ENCODE assay signal across 9 mouse cellular contexts in the genomic region with DNA sequence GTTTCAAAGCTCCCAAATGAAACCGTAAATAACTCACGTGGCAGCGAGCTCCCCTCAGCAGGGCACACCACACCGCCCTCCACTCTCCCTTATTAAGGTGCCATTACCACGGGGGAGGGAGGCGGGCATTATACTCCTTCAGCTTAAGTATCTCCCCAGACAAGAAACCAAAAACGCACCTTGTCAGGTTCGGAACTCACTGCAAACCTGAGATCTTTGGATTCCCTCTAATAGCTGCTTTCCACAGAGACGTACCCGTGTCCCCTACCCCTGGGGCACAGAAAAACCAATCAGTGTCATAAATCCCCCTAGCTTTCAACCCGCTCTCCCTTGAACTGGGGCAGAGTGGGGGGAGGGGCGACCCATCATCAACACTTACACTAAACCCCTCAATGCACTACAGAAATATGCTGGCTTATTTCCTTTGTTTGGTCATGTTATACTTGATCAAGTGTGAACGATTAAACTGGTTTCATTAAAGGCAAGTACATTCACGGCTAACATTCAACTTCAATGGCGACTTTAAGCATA. TPM values are rescaled to one million over a fixed set of nuclear protein-coding genes. Genes with fewer than 3 reads are reported as not detected.
DNase-seq lines count a peak whose midpoint lies in the region; ATAC-seq and TF ChIP-seq lines count a peak whose summit lies in the region.
"Had no signal": no experiment of that assay in that cellular context is flagged by ENCODE, and none has a peak within 500 bp of the region (broad histone marks: within the 10 kb centered on the region; RNA-seq: fewer than 3 reads in every experiment).

No protein-coding gene starts in this region.

- peak; percentile 43 for DNase-seq in kidney, postnatal 0 days (ENCODE audit: low spot score)
- no peak for DNase-seq in kidney, adult 9 months
- DNase-seq in spleen, postnatal 36 days (ENCODE audit: low spot score in 2 of 2) = no peak
- DNase-seq in adipocyte (ENCODE audit: low spot score) = no peak
- no peak for DNase-seq in adrenal gland, adult 18-20 months (ENCODE audit: low spot score in 2 of 2)

- peaks cover 30% of the 10 kb centered on the region for H3K4me1 ChIP-seq in kidney, postnatal 0 days (replicated peaks; ENCODE audit: insufficient read depth, low read length)
- H3K4me1 ChIP-seq in embryonic fibroblast, embryonic 13.5 days (ENCODE audit: control insufficient read depth, insufficient read depth, low read length) = peaks cover 5% of the 10 kb centered on the region
- H3K4me1 ChIP-seq in limb, embryonic 13.5 days = peaks cover 64% of the 10 kb centered on the region
- peaks cover 41% of the 10 kb centered on the region for H3K4me1 ChIP-seq in stomach, embryonic 14.5 days (ENCODE audit: control insufficient read depth, insufficient read depth, low read length)

- no peaks in the 10 kb centered on the region for H3K9me3 ChIP-seq in kidney, postnatal 0 days (replicated peaks; ENCODE audit: low read length)
- H3K9me3 ChIP-seq in limb, embryonic 13.5 days = no peaks in the 10 kb centered on the region
- no peaks in the 10 kb centered on the region for H3K9me3 ChIP-seq in stomach, embryonic 14.5 days (ENCODE audit: control insufficient read depth, low read depth, low read length)

- peak overlapping the region; percentile 81 for H3K4me2 ChIP-seq in kidney, postnatal 0 days (ENCODE audit: low read length)
- H3K4me2 ChIP-seq in limb, embryonic 13.5 days (replicated peaks) = peak overlapping the region; percentile 94
- H3K4me2 ChIP-seq in stomach, embryonic 14.5 days (replicated peaks; ENCODE audit: low read depth, low read length) = peak overlapping the region; percentile 55

- peak overlapping the region; percentile 47; the same call in 1 of the 2 replicates for H3K27ac ChIP-seq in kidney, postnatal 0 days
- no peak overlapping the region for H3K27ac ChIP-seq in embryonic fibroblast, embryonic 13.5 days (ENCODE audit: insufficient read depth, low read length)
- H3K27ac ChIP-seq in limb, embryonic 13.5 days = no peak overlapping the region
- peak overlapping the region; percentile 28; the same call in 1 of the 2 replicates for H3K27ac ChIP-seq in stomach, embryonic 14.5 days (ENCODE audit: low read length)

- peak overlapping the region; percentile 28; the same call in 1 of the 2 replicates for H3K9ac ChIP-seq in kidney, postnatal 0 days (ENCODE audit: low read depth, low read length)
- H3K9ac ChIP-seq in limb, embryonic 13.5 days = no peak overlapping the region
- no peak overlapping the region for H3K9ac ChIP-seq in stomach, embryonic 14.5 days (replicated peaks; ENCODE audit: low read depth, low read length)

- no peak for TF ChIP-seq POLR2A in embryonic fibroblast, embryonic 13.5 days (IDR thresholded peaks at IDR 0.05; ENCODE audit: low read depth, low read length)

- WGBS in kidney, postnatal 0 days = 12% methylated on average over 15 of the region's 15 CpGs
- WGBS in limb, embryonic 13.5 days = 5% methylated on average over 15 of the region's 15 CpGs
- 19% methylated on average over 15 of the region's 15 CpGs for WGBS in stomach, embryonic 14.5 days

- TF ChIP-seq CTCF in kidney, postnatal 0 days (IDR thresholded peaks at IDR 0.05; ENCODE audit: low read depth) = no peak
- TF ChIP-seq CTCF in embryonic fibroblast, embryonic 13.5 days (IDR thresholded peaks at IDR 0.05; ENCODE audit: borderline replicate concordance, insufficient read depth, low read length) = no peak

- peak overlapping the region; percentile 94 for H3K4me3 ChIP-seq in kidney, postnatal 0 days (replicated peaks; ENCODE audit: low read depth, low read length)
- peak overlapping the region; percentile 46 for H3K4me3 ChIP-seq in embryonic fibroblast, embryonic 13.5 days (ENCODE audit: insufficient read depth, low read length)
- peak overlapping the region; percentile 94 for H3K4me3 ChIP-seq in limb, embryonic 13.5 days
- peak overlapping the region; percentile 91; the same call in 1 of the 2 replicates for H3K4me3 ChIP-seq in stomach, embryonic 14.5 days (ENCODE audit: low read depth, low read length)

- H3K36me3 ChIP-seq in kidney, postnatal 0 days (ENCODE audit: insufficient read depth, low read length) = no peaks in the 10 kb centered on the region
- H3K36me3 ChIP-seq in limb, embryonic 13.5 days = no peaks in the 10 kb centered on the region
- no peaks in the 10 kb centered on the region for H3K36me3 ChIP-seq in stomach, embryonic 14.5 days (ENCODE audit: control insufficient read depth, insufficient read depth, low read length)

- ATAC-seq in kidney, postnatal 0 days (replicated peaks; ENCODE audit: low FRiP score, low read depth) = no peak
- ATAC-seq in limb, embryonic 13.5 days (ENCODE audit: low FRiP score, low read depth) = no peak
- no peak for ATAC-seq in stomach, embryonic 14.5 days (ENCODE audit: insufficient number of reproducible peaks, insufficient read depth, low FRiP score, low read depth)

- H3K27me3 ChIP-seq in kidney, postnatal 0 days (ENCODE audit: insufficient read depth, low read length) = no peaks in the 10 kb centered on the region
- peaks cover 6% of the 10 kb centered on the region; the same call in 1 of the 2 replicates for H3K27me3 ChIP-seq in limb, embryonic 13.5 days
- H3K27me3 ChIP-seq in stomach, embryonic 14.5 days (ENCODE audit: control insufficient read depth, insufficient read depth, low read length) = no peaks in the 10 kb centered on the region

RNA-seq across cellular contexts. Expression of gene Fgfr2, which starts 2.9 kb away (rescaled TPM):
- polyA plus RNA-seq in kidney, postnatal 0 days (2015; fragmentation: Nextera tagmentation; extraction: Ambion mirVana) = 79.8 and 88.6 TPM in 2 replicates
- polyA plus RNA-seq in embryonic fibroblast, embryonic 13.5 days (2011; ENCODE audit: insufficient read length, low read depth, missing spikeins) = 50.0 and 59.9 TPM in 2 replicates
- 123 TPM in 2 replicates for polyA plus RNA-seq in limb, embryonic 13.5 days (2015; fragmentation: Nextera tagmentation; extraction: Ambion mirVana)
- polyA plus RNA-seq in stomach, embryonic 14.5 days (2014; fragmentation: Nextera tagmentation; extraction: Ambion mirVana) = 165 and 169 TPM in 2 replicates
- 100 to 1,000 TPM; 294 to 308 TPM for total RNA-seq in adrenal gland, adult 18-20 months (2021)
- total RNA-seq: hematopoietic stem cell, adult 5-6 weeks had no signal

RNA-seq across cellular contexts. Expression of gene Ctbp2, which starts 3.9 kb away (rescaled TPM):
- polyA plus RNA-seq in kidney, postnatal 0 days (2015; fragmentation: Nextera tagmentation; extraction: Ambion mirVana) = 89.1 and 95.9 TPM in 2 replicates
- polyA plus RNA-seq in embryonic fibroblast, embryonic 13.5 days (2011; ENCODE audit: insufficient read length, low read depth, missing spikeins) = 56.4 and 59.9 TPM in 2 replicates
- polyA plus RNA-seq in limb, embryonic 13.5 days (2015; fragmentation: Nextera tagmentation; extraction: Ambion mirVana) = 74.0 and 75.0 TPM in 2 replicates
- 117 and 120 TPM in 2 replicates for polyA plus RNA-seq in stomach, embryonic 14.5 days (2014; fragmentation: Nextera tagmentation; extraction: Ambion mirVana)
- total RNA-seq in adrenal gland, adult 18-20 months (2021) = 10 to 100 TPM; 53.0 to 60.3 TPM

Comparison
In these comparisons a context has a peak if more than half of its experiments do, and no peak if none do; other contexts are left out.
1. H3K27ac ChIP-seq: peak in kidney, postnatal 0 days (single experiment) and stomach, embryonic 14.5 days (single experiment); none in embryonic fibroblast, embryonic 13.5 days (single experiment) and limb, embryonic 13.5 days (single experiment).
2. Peak in every context shown above with its lines, with median percentiles within 50 percentile points of each other: H3K4me2 ChIP-seq and H3K4me3 ChIP-seq.